Mouse (Mus musculus): ENCODE data around the gene Ulk3.

Ulk3 gene

GRCm38 (mm10) chr9:57568500-57568899, 20.8 kb upstream of the Ulk3 start:
- no peak for DNase-seq (ENCODE audit: low spot score)

GRCm38 (mm10) chr9:57574397-57574796, 14.9 kb upstream of the Ulk3 start:
- DNase-seq (ENCODE audit: low spot score) = no peak

- no peak for DNase-seq (ENCODE audit: low spot score)
Measured at GRCm38 (mm10) chr9:57575577-57575976, 13.7 kb upstream of the Ulk3 start.

GRCm38 (mm10) chr9:57577144-57577849, 12.0 kb upstream of the Ulk3 start:
- DNase-seq (ENCODE audit: low spot score) = no peak

- DNase-seq (ENCODE audit: low spot score) = no peak
Measured at GRCm38 (mm10) chr9:57584991-57585390, 4.3 kb upstream of the Ulk3 start.

- DNase-seq (ENCODE audit: low spot score) = no peak
Measured at GRCm38 (mm10) chr9:57590726-57591125, 1.5 kb downstream of the Ulk3 start.

GRCm38 (mm10) chr9:57593454-57594173, 4.4 kb downstream of the Ulk3 start:
- DNase-seq (ENCODE audit: low spot score) = peak; percentile 22

- no peak for DNase-seq (ENCODE audit: low spot score)
Measured at GRCm38 (mm10) chr9:57594174-57594509, 4.9 kb downstream of the Ulk3 start.

GRCm38 (mm10) chr9:57597265-57597664, 8.0 kb downstream of the Ulk3 start:
- DNase-seq (ENCODE audit: low spot score) = no peak

DNA sequence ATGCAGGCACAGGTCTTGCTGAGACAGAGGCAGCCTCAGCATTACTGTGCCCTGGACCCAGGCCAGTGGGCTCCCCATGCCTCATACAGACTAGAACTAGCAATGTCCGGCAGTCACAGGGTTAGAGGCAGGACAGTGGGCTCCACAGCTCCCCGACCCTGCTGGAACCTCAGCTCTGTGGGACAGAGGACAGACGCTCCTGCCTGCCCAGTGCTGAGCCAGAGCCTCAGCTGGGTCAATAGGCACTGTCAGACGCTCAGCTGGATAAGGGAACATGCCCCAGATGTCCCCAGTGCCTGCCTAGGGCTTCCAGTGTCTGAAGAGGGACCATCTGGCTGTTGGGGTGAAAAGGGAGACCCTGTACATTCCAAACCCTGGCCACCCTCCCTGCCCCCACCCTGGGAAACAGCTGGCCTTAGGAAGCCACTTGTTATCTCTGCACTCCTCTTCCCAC, 8.7 kb downstream of the Ulk3 start:
- no peak for DNase-seq (ENCODE audit: low spot score)

DNA sequence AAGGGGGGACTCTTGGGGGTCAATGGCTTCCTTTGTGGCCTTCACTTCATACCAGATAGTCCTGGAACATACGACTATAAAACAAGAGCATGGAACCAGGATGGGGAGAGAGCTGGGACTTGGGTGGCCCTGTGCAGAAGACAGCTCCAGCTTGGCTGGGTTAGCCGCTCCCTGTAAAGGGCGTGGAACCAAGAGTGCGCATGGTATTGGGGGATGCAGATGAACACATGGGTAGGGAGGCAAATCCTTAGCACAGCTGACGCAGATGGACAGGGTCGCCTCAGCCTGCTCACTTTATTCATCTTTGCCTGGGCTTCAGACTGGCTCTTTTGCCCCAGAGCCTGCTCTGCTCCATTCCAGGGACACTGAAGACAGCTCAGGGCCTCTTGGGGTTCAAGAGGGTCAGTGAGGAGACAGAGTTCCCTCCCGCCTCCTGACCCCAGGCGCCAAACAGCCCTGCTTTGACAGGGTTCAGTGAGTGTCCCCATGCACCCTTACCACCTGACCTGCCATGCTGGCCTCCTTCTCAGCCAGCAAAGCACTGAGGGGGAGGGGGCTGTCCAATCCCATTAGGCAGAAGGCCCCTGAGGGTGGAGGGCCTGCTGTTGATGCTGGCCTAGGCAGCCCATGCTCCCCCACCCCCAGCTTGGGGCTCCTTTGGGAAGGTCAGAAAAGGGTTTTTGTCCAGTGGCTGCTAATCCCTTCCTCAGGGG, 9.8 kb downstream of the Ulk3 start:
- no peak for DNase-seq (ENCODE audit: low spot score)

DNA sequence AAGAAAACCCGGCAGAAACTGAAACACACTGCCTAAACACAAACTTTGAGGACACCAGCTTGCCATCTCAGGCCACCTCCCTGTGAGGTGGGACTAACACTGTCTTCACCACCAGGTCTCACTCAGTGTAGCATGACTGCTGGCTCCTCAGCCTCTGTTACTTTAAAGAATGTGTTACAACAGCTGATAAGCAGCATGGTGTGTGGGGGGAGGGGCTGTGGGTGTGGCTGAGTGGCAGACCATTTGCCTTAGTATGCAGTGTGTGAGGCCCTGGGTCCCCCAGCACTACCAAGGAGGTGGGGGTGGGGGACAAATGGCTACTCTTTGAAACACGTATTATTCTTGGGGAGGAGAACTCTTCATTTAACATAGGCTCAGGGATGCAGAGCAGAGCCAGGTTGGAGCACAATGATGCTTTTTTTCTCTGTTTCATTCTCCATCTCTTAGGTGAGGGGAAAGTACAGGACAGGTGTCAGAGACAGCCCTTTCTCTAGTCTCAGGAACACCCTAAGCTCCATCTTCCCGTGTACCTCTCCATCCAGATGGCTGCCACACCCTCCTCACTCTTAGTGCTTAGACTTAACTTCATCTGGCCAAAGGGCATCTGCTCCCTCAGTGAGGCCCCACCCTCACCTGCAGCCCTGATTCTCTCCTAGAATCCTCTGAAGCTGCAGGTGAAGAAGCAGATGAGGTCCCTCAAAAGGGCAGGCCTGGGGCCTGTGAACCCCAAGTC, 11.5 kb downstream of the Ulk3 start:
- no peak for DNase-seq (ENCODE audit: low spot score)

GRCm38 (mm10) chr9:57601353-57601706, 12.1 kb downstream of the Ulk3 start:
- no peak for DNase-seq (ENCODE audit: low spot score)

DNA sequence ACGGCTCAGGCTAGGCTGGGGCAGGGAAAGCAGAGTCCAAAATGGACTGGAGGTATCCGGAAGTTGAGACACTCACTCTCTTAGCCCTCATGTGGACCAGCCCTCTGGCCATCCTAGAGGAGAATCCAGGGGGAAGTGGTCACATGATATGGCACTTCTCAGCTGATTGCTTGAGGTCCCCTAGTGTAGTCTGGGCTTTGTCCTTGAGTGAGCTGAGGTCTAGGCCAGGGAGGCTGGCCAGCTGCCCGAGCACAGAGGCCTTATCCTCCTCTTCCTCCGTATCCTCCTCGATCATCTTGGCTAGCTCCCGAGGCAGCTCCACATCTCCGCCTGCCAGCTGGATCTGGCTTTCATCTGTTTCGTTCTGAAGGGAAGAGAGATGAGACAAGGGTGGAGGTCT, 12.8 kb downstream of the Ulk3 start:
- DNase-seq (ENCODE audit: low spot score) = no peak

DNA sequence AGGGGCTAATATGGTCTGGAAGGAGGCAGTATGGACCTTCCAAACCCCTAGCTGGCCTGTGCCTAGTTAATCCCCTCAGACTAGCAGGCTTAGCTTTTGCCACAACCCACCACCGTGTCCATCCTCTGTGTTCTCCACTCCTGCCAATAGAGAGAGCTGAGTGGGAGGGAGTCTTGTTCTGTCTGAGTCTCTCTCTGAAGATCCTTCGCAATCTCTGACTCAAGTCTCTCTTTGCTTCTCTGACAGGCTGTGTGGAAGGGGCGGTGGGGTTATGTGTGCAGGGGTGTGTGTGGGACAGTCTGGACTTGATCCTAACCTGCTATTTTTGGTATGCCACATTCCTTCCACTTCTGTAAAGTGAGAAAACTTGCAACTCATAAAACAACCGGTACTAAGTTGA, 15.6 kb downstream of the Ulk3 start:
- no peak for DNase-seq (ENCODE audit: low spot score)

DNA sequence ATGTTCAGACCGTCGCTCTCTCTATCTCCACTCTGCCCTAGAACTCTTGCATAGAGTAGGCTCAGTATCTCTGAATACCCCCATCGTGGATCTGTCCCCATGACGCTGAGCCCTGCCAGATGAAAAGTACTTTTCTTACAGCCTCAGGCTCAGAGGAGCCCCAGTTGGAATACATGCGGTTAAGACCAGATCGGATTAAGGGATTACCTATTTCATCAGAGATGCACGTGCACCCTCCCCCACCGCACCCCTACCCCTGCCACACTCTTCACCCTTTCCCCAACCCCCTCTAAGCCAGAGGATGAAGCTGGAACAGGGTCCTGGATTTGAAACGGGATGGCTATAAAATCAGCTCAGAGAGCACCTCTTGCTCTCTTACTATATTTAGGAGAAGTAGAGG, 16.3 kb downstream of the Ulk3 start:
- DNase-seq (ENCODE audit: low spot score) = no peak

DNA sequence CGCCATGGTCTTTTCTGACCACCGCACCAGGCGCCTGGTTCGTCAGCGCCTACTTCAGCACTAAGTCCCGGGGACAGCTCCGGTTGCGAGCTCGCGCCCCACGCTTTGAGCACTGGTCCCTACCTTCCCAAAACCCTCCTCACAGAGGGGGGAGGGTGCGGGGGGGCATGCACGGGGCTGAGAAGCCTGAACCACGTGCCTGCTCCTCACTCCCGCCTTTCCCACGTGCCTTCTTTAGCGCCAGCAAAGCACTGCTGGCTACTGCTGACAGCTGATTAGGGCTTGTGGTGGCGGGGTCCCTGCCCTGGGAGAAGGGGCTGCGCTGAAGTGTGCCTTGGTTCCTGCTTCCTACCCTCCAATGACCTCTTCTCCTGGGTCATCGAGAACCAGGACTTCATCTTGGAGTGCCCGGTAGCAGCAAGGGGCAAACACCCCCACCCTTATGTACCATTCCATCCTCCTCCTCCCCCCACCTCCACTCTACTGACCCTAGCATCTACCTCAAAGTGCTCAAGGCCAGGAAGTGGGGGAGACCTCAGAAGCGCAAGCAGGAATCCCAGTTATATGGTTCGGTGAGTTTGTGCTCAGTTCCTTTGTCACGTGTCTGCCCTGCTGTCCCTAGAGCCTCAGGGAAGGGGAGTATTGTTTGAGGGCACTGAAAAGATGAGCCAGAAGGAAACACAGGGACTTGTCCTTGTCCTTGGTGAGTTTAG, 17.0 kb downstream of the Ulk3 start, which contains the start of gene Cplx3:
Gene Cplx3 (minus strand): TSS at position 143 of the 713 bp plus-strand sequence.
- peak; percentile 52 for DNase-seq (ENCODE audit: low spot score)

DNA sequence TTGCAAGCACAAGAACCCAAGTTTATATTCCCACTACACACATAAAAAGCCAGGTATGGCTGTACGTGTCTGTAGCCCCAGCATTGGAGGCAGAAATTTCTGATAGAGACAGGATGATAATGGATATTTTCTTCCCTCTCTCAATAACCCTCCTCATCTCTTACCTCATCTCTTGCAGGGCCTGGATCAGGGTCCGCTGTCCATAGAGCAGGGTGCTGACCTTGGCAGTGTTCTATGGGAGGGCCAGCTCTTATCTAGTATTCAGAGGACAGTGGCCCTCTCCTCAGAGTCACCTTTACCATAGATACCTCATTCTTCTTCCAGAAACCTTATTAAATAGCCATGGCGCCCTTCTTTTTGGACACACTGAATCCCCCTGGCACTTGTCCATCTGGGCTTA, 20.6 kb downstream of the Ulk3 start:
- no peak for DNase-seq (ENCODE audit: low spot score)

DNA sequence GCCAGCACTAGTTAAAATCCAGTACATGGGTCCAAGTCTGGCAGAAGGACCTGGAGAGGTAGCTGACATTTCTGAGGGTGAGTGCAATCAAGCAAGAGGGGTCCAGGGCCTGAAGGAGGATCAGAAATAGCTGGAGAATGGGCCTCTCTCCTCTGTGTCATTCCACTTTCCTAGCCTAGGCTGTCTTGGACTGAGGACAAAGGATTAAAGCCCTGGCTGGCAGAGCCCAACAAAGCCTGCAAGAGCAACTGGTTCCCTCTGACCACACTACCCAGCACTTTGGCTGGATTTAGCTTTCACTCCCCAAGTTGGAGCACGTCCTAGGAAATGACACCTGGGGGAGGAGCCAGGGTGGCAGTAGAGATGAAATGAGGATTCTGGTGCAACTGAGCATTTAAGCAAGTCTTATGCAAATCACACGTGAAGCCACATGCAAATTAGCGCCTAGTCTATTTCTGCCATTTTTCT, 21.1 kb downstream of the Ulk3 start:
- DNase-seq (ENCODE audit: low spot score) = no peak

DNA sequence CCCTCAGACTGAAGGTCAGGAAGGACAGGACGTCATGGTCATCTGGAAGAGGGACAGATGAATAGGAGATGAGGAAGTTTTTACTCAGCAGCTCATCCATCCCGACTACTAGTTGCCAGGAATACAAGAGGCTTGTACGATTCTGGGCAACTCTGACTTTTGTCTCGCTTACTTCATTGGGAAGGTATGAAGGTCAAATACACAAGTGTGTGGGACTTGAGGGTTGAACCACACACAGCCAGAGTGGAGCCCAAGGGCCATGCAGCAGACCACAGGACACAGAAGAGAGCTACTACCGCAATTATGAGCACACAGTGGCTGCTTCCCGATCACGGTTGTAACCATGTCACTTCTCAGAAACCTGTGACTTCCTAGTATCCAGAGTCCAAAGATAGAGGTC, 23.3 kb downstream of the Ulk3 start:
- DNase-seq (ENCODE audit: low spot score) = no peak

DNA sequence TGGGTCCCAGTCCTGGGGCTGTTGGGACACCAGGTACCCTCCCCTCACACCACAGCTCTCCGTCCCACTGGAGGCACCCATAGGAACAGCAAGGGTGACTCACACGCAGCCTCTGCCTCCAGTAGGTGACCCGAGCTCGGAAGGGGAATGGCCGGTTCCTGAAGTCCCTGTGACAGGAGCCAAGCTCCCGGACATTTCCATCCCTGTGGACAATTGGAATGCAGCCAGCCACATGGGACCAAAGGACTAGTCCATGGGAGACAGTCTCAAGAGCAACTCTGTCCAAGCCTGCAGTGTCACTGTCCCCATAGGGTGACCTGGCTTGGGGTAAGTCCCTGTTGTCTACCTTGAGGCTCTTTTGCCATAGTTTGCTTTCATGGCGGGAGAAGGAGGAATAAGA, 24.7 kb downstream of the Ulk3 start:
- DNase-seq (ENCODE audit: low spot score) = no peak

DNA sequence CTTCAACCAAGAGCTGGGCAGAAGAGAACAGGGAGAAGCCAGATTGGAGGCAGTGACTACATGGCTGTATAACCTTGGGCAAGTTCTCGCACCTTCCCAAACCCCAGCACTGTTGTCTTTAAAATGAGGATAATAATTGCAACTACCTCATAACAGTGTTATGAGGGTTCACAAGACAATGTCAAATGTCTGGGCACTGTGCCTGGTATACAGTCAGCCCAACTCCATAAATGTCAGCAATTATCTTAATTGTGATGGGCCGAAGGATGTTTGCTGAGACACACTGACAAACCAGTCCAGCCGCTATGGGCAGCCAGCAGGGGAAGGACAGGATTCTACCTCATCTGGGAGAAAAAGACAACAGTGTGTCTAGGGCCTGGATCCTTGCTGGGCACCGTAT, 25.5 kb downstream of the Ulk3 start:
- DNase-seq (ENCODE audit: low spot score) = no peak
